Mouse (Mus musculus): Measurements from ENCODE around the gene Lat. TPM values are rescaled to one million over a fixed set of nuclear protein-coding genes. Genes with fewer than 3 reads are reported as not detected.
"Not testable (repeated sequence)": the region's sequence is repeated elsewhere in the genome, so short reads cannot be mapped to it uniquely, and the experiment has no call there.

Gene Lat
- polyA plus RNA-seq (2014; fragmentation: Nextera tagmentation; extraction: Ambion mirVana), result 1.9 and 2.9 TPM in 2 replicates

- H3K27ac ChIP-seq (ENCODE audit: low read depth, low read length), result no peak within 1 kb of the TSS
- H3K4me2 ChIP-seq (replicated peaks; ENCODE audit: low read depth, low read length), result no peak within 1 kb of the TSS
- H3K4me1 ChIP-seq (ENCODE audit: control insufficient read depth, insufficient read depth, low read length), result no peaks in the 10 kb centered on the region
- H3K9me3 ChIP-seq (ENCODE audit: control insufficient read depth, low read length), result no peaks in the 10 kb centered on the region
- peaks cover 47% of the 10 kb centered on the region for H3K36me3 ChIP-seq (ENCODE audit: control insufficient read depth, insufficient read depth, low read length)
- H3K27me3 ChIP-seq (ENCODE audit: control insufficient read depth, insufficient read depth, low read length), result no peaks in the 10 kb centered on the region
- ATAC-seq (ENCODE audit: low FRiP score, low TSS enrichment), result 0 out of 2 replicates have a peak, but pooled peaks have one; percentile 7
- no peak within 1 kb of the TSS for H3K9ac ChIP-seq (ENCODE audit: low read depth, low read length)
- 77% methylated on average over 13 of the region's 13 CpGs for WGBS
- H3K4me3 ChIP-seq (ENCODE audit: low read length), result no peak within 1 kb of the TSS
Observed at GRCm38 (mm10) chr7:126369393-126369792, at the start of gene Lat. Gene Lat, minus strand, starts transcription at chr7:126369570.

DNA sequence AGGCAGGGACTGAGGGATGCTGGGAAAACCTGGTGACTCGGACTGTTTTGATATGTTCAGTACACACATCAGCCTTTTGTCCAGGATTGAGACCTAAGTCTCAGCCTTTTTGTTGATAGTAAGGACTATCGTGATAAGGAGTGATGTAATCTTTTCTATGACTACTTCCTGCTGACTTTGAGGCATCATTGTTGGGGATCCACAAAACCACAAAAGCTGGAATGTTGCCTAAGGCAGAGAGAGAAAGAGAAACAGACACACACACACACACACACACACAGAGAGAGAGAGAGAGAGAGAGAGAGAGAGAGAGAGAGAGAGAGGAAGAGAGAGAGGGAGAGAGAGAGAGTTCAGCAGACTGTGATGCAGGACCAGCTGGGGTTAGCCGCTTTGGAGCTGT lies 49.1 kb upstream of the Lat start:
- Histone ChIP-seq H3K36me3 (ENCODE audit: control insufficient read depth, insufficient read depth, low read length) (no peaks in the 10 kb centered on the region), H3K27ac (ENCODE audit: low read depth, low read length) (no peak overlapping the region), H3K4me2 (replicated peaks; ENCODE audit: low read depth, low read length) (no peak overlapping the region), H3K9me3 (ENCODE audit: control insufficient read depth, low read length) (no peaks in the 10 kb centered on the region), H3K27me3 (ENCODE audit: control insufficient read depth, insufficient read depth, low read length) (no peaks in the 10 kb centered on the region), H3K9ac (ENCODE audit: low read depth, low read length) (no peak overlapping the region), H3K4me3 (ENCODE audit: low read length) (no peak overlapping the region), H3K4me1 (ENCODE audit: control insufficient read depth, insufficient read depth, low read length) (no peaks in the 10 kb centered on the region)
- 67% methylated on average over 3 of the region's 3 CpGs for WGBS
- no peak for ATAC-seq (ENCODE audit: low FRiP score, low TSS enrichment)

GRCm38 (mm10) chr7:126417606-126418005 lies 48.2 kb upstream of the Lat start:
- ATAC-seq (ENCODE audit: low FRiP score, low TSS enrichment), result no peak
- H3K27ac ChIP-seq (ENCODE audit: low read depth, low read length), result no peak overlapping the region
- no peak overlapping the region for H3K4me3 ChIP-seq (ENCODE audit: low read length)
- 90% methylated on average over 4 of the region's 4 CpGs for WGBS
- no peak overlapping the region for H3K4me2 ChIP-seq (replicated peaks; ENCODE audit: low read depth, low read length)
- H3K9ac ChIP-seq (ENCODE audit: low read depth, low read length), result no peak overlapping the region
- no peaks in the 10 kb centered on the region for H3K9me3 ChIP-seq (ENCODE audit: control insufficient read depth, low read length)
- no peaks in the 10 kb centered on the region for H3K36me3 ChIP-seq (ENCODE audit: control insufficient read depth, insufficient read depth, low read length)
- no peaks in the 10 kb centered on the region for H3K27me3 ChIP-seq (ENCODE audit: control insufficient read depth, insufficient read depth, low read length)
- no peaks in the 10 kb centered on the region for H3K4me1 ChIP-seq (ENCODE audit: control insufficient read depth, insufficient read depth, low read length)

- no peak overlapping the region for H3K27ac ChIP-seq (ENCODE audit: low read depth, low read length)
- ATAC-seq (ENCODE audit: low FRiP score, low TSS enrichment), result no peak
- H3K4me2 ChIP-seq (replicated peaks; ENCODE audit: low read depth, low read length), result no peak overlapping the region
- no peaks in the 10 kb centered on the region for H3K4me1 ChIP-seq (ENCODE audit: control insufficient read depth, insufficient read depth, low read length)
- no peaks in the 10 kb centered on the region for H3K27me3 ChIP-seq (ENCODE audit: control insufficient read depth, insufficient read depth, low read length)
- H3K4me3 ChIP-seq (ENCODE audit: low read length), result no peak overlapping the region
- no peaks in the 10 kb centered on the region for H3K36me3 ChIP-seq (ENCODE audit: control insufficient read depth, insufficient read depth, low read length)
- H3K9me3 ChIP-seq (ENCODE audit: control insufficient read depth, low read length), result no peaks in the 10 kb centered on the region
- WGBS, result 41% methylated on average over 8 of the region's 8 CpGs
- no peak overlapping the region for H3K9ac ChIP-seq (ENCODE audit: low read depth, low read length)
Observed at GRCm38 (mm10) chr7:126417045-126417444, 47.7 kb upstream of the Lat start.

GRCm38 (mm10) chr7:126416615-126417014 lies 47.2 kb upstream of the Lat start:
- no peaks in the 10 kb centered on the region for H3K4me1 ChIP-seq (ENCODE audit: control insufficient read depth, insufficient read depth, low read length)

GRCm38 (mm10) chr7:126414725-126415124 lies 45.4 kb upstream of the Lat start, which contains the start of gene Cd19:
Gene Cd19, minus strand, starts transcription at chr7:126414889.
- Histone ChIP-seq H3K4me2 (replicated peaks; ENCODE audit: low read depth, low read length) (no peak within 1 kb of the TSS), H3K27ac (ENCODE audit: low read depth, low read length) (no peak within 1 kb of the TSS), H3K4me3 (ENCODE audit: low read length) (no peak within 1 kb of the TSS), H3K9ac (ENCODE audit: low read depth, low read length) (no peak within 1 kb of the TSS), H3K36me3 (ENCODE audit: control insufficient read depth, insufficient read depth, low read length) (no peaks in the 10 kb centered on the region), H3K4me1 (ENCODE audit: control insufficient read depth, insufficient read depth, low read length) (no peaks in the 10 kb centered on the region), H3K27me3 (ENCODE audit: control insufficient read depth, insufficient read depth, low read length) (no peaks in the 10 kb centered on the region), H3K9me3 (ENCODE audit: control insufficient read depth, low read length) (no peaks in the 10 kb centered on the region)
- WGBS, result 84% methylated on average over 6 of the region's 6 CpGs
- no peak for ATAC-seq (ENCODE audit: low FRiP score, low TSS enrichment)

More at GRCm38 (mm10) chr7:126416615-126417014, 47.2 kb upstream of the Lat start:
- Histone ChIP-seq H3K27me3 (ENCODE audit: control insufficient read depth, insufficient read depth, low read length) (no peaks in the 10 kb centered on the region), H3K9me3 (ENCODE audit: control insufficient read depth, low read length) (no peaks in the 10 kb centered on the region), H3K4me3 (ENCODE audit: low read length) (no peak overlapping the region), H3K4me2 (replicated peaks; ENCODE audit: low read depth, low read length) (no peak overlapping the region), H3K36me3 (ENCODE audit: control insufficient read depth, insufficient read depth, low read length) (no peaks in the 10 kb centered on the region), H3K9ac (ENCODE audit: low read depth, low read length) (no peak overlapping the region), H3K27ac (ENCODE audit: low read depth, low read length) (no peak overlapping the region)
- no peak for ATAC-seq (ENCODE audit: low FRiP score, low TSS enrichment)
- 61% methylated on average over 2 of the region's 2 CpGs for WGBS

DNA sequence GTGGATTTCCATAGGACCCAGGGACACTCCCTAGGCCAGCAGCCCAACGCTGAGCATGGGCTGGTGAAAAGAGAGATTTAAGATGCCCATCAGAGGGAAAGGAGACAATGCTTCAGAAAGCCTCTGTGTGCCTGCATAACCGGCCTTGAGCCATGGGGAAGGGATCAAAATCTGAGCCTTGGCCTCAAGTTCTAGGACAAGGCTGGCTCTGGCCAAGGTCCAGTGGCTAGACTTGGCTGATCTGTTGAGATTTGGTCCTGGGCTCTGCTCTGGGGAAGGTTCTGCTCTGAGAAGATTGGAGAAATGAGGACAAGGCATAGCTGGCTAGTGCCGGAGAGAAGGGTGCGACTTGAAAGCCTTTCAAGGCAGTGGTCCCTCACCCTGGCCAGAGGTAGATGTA lies 41.7 kb upstream of the Lat start:
- no peaks in the 10 kb centered on the region for H3K36me3 ChIP-seq (ENCODE audit: control insufficient read depth, insufficient read depth, low read length)
- 89% methylated on average over 4 of the region's 4 CpGs for WGBS

DNA sequence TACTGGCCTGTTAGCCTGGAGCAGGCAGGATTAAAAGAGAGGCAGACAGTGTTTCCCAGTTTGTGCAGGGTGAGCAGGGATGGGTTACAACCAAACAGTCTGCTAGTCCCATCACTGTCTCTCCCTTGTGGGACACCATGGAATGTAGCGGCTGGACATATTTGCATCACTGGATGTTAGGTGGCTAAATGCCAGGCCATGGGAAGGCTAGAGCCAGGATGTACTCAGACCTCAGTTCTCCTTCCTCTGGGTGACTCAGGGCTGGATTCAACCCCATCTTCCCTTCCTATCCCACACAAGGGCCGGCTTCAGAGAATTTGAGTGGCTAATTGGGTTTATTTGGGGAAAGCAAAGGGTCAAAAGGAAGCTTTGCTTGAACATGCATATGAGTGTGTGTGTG lies 39.3 kb upstream of the Lat start:
- Histone ChIP-seq H3K9ac (ENCODE audit: low read depth, low read length) (no peak overlapping the region), H3K27ac (ENCODE audit: low read depth, low read length) (no peak overlapping the region), H3K27me3 (ENCODE audit: control insufficient read depth, insufficient read depth, low read length) (no peaks in the 10 kb centered on the region), H3K9me3 (ENCODE audit: control insufficient read depth, low read length) (no peaks in the 10 kb centered on the region), H3K4me1 (ENCODE audit: control insufficient read depth, insufficient read depth, low read length) (no peaks in the 10 kb centered on the region), H3K4me2 (replicated peaks; ENCODE audit: low read depth, low read length) (no peak overlapping the region), H3K36me3 (ENCODE audit: control insufficient read depth, insufficient read depth, low read length) (no peaks in the 10 kb centered on the region), H3K4me3 (ENCODE audit: low read length) (no peak overlapping the region)
- WGBS, result 76% methylated on average over 2 of the region's 2 CpGs
- no peak for ATAC-seq (ENCODE audit: low FRiP score, low TSS enrichment)

More for the DNA sequence above, 41.7 kb upstream of the Lat start:
- Histone ChIP-seq H3K4me2 (replicated peaks; ENCODE audit: low read depth, low read length) (no peak overlapping the region), H3K4me3 (ENCODE audit: low read length) (no peak overlapping the region), H3K9me3 (ENCODE audit: control insufficient read depth, low read length) (no peaks in the 10 kb centered on the region), H3K27me3 (ENCODE audit: control insufficient read depth, insufficient read depth, low read length) (no peaks in the 10 kb centered on the region), H3K4me1 (ENCODE audit: control insufficient read depth, insufficient read depth, low read length) (no peaks in the 10 kb centered on the region), H3K27ac (ENCODE audit: low read depth, low read length) (no peak overlapping the region), H3K9ac (ENCODE audit: low read depth, low read length) (no peak overlapping the region)
- ATAC-seq (ENCODE audit: low FRiP score, low TSS enrichment), result no peak

DNA sequence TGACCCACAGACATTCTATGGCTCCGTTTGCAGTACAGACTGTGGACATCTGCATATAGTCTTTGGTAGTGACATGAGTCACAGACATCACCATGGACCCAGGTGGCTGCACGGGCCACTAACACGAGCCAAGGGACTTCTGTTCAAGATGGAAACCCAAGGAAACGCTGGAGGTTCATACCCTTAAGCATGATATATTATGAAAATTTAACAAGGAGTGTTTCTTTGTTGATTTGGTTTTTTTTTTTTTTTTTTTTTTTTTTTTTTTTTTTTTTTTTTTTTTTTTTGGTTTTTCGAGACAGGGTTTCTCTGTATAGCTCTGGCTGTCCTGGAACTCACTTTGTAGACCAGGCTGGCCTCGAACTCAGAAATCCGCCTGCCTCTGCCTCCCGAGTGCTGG lies 33.1 kb upstream of the Lat start:
- not testable (repeated sequence) for H3K4me3 ChIP-seq (ENCODE audit: low read length); H3K9ac ChIP-seq (ENCODE audit: low read depth, low read length); H3K27me3 ChIP-seq (ENCODE audit: control insufficient read depth, insufficient read depth, low read length); ATAC-seq (ENCODE audit: low FRiP score, low TSS enrichment); H3K27ac ChIP-seq (ENCODE audit: low read depth, low read length); H3K9me3 ChIP-seq (ENCODE audit: control insufficient read depth, low read length); H3K36me3 ChIP-seq (ENCODE audit: control insufficient read depth, insufficient read depth, low read length); H3K4me2 ChIP-seq (replicated peaks; ENCODE audit: low read depth, low read length); H3K4me1 ChIP-seq (ENCODE audit: control insufficient read depth, insufficient read depth, low read length)
- 77% methylated on average over 6 of the region's 8 CpGs for WGBS
